Mouse (Mus musculus): ENCODE data around the gene Tmod4.

Tmod4 gene

GRCm38 (mm10) chr3:95124246-95124645 is at the start of gene Tmod4:
Tmod4 (plus strand) TSS chr3:95124476.
- POLR2A ChIA-PET = interaction anchor here in 3 of 4 experiments (0.7 to 2.6 kb wide), 15 partner anchors 9 to 150 kb away, joined by 3 to 16 read pairs (median 4); partner anchors contain the start of genes Vps72 (in 3 of the 3), Pi4kb (in 1 of the 3), Pip5k1a (in 1 of the 3) and Zfp687 (in 1 of the 3)
- CTCF ChIA-PET = interaction anchor here in 3 of 4 experiments (0.6 to 2.7 kb wide), 12 partner anchors 9 to 111 kb away, joined by 3 to 9 read pairs (median 4); partner anchors contain the start of genes Sema6c (in 1 of the 3) and Tnfaip8l2 (in 1 of the 3)

GRCm38 (mm10) chr3:95088071-95088470 is 36.2 kb upstream of the Tmod4 start:
- ChIA-PET POLR2A (interaction anchor here in 2 of 4 experiments (1.0 to 3.1 kb wide), 9 partner anchors 10 to 72 kb away, joined by 3 to 17 read pairs (median 5); partner anchors contain the start of gene Zfp687 (in 1 of the 2)), CTCF (interaction anchor here in 1 of 4 experiments (0.8 kb wide), 1 partner anchor 34 kb away, joined by 3 read pairs; no protein-coding TSS in a partner anchor)

DNA sequence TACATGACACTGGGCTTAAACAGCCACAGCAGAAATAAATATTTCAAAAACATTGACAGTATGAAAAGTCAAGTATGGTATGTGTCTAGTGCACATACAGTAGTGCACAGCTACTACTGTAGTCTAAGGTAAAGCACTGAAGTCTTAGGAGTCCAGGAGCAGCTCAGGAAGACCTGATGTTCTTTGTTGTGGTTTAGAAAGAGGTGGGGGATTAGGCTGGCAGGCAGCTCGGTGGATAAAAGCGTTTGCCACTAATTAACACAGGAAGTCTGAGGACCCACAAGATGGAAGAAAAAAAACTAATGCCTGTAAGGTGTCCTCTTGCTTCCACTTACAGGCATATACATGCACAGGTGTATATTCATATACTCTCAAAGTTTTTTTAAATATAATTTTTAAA is 23.4 kb upstream of the Tmod4 start:
- ChIA-PET CTCF (no interaction called here), POLR2A (interaction anchor here in 2 of 4 experiments (0.5 to 2.7 kb wide), 14 partner anchors 9 to 574 kb away, joined by 3 to 9 read pairs (median 4); partner anchors contain the start of genes Vps72 (in 2 of the 2) and Sema6c (in 1 of the 2))

DNA sequence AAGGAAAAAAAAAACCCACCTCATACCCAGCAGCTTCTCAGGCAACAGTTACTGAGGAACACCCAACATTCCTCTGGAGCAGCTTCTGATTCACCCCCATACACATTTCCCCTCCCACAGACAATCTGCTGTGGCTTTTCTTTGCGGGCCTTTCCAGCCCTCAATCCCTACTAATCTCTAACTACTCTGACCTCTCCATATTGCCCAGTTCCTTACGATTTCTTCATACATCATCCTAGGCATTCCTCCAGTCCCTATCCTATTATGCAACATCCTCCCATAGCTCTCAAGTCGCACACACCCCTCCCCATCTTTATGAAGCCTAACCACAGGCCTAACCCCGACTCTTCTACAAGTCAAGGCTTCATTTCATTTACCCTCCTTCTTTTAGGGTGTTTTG is 19.2 kb upstream of the Tmod4 start:
- POLR2A ChIA-PET = interaction anchor here in 2 of 4 experiments (1.0 to 4.1 kb wide), 8 partner anchors 8 to 89 kb away, joined by 3 to 31 read pairs (median 15); partner anchors contain the start of gene Zfp687 (in 1 of the 2)
- CTCF ChIA-PET = no interaction called here

DNA sequence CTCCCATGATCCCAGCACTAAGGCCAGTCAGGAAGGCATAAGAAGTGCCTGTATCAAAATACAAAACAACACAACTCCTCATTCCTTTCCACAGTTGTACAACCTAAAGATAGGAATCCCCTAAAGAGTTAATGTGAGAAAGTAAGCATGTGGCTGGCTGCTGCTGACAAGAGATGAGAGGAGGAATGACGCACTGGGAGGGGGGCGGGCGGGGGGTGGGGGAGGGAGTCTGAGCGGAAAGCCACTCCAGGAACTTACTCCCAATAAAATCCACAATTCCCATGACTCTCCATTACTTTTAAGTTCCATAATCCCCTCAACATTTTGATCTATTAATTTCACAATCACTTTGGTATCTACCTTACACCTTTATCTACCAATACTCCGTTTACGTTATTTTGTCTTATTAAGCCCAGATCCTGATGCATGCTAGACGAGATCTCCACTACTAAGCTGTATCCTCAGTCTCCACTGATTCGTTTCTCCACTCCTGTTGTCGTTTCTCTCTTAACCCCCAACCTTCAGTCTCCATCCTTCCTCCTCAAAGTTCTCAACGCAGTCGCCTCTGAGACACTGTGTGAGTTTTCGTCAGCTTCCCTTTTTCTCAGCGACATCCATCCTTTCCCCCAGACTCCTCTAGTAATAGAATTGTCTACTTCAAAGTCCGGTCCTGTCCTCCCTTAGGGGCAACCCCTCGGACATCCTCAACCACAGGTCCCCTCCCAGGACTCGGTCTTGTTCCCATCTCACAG is 18.5 kb upstream of the Tmod4 start:
- POLR2A ChIA-PET = interaction anchor here (0.7 to 4.1 kb wide), 39 partner anchors 9 to 172 kb away, joined by 3 to 31 read pairs (median 4); partner anchors contain the start of genes Zfp687 (in 2 of the 4), Mllt11 (in 1 of the 4) and Psmd4 (in 1 of the 4)
- CTCF ChIA-PET = interaction anchor here in 2 of 4 experiments (0.8 to 2.0 kb wide), 2 partner anchors 10 to 52 kb away, joined by 4 read pairs; no protein-coding TSS in a partner anchor

- CTCF ChIA-PET = interaction anchor here in 3 of 4 experiments (0.5 to 2.0 kb wide), 4 partner anchors 9 to 173 kb away, joined by 3 to 9 read pairs (median 4); no protein-coding TSS in a partner anchor
- POLR2A ChIA-PET = interaction anchor here (0.5 to 4.1 kb wide), 56 partner anchors 9 to 1113 kb away, joined by 3 to 31 read pairs (median 4); partner anchors contain the start of genes Gabpb2 (in 2 of the 4), Zfp687 (in 2 of the 4), Bola1 (in 1 of the 4) and Hist2h2ab (in 1 of the 4)
Observed at GRCm38 (mm10) chr3:95106338-95107117, 17.7 kb upstream of the Tmod4 start, which contains the start of gene Pip5k1a. Pip5k1a (minus strand) TSS chr3:95106930.

GRCm38 (mm10) chr3:95107308-95107707 is 17.0 kb upstream of the Tmod4 start:
- ChIA-PET POLR2A (interaction anchor here in 3 of 4 experiments (0.7 to 4.1 kb wide), 38 partner anchors 8 to 526 kb away, joined by 3 to 31 read pairs (median 4); partner anchors contain the start of genes Gabpb2 (in 2 of the 3), Zfp687 (in 2 of the 3), Mllt11 (in 1 of the 3) and Prune1 (in 1 of the 3)), CTCF (interaction anchor here in 3 of 4 experiments (0.6 to 2.0 kb wide), 4 partner anchors 8 to 48 kb away, joined by 3 to 11 read pairs (median 4); no protein-coding TSS in a partner anchor)

- CTCF ChIA-PET = interaction anchor here in 3 of 4 experiments (0.6 to 0.8 kb wide), 3 partner anchors 12 to 47 kb away, joined by 3 to 11 read pairs (median 4); no protein-coding TSS in a partner anchor
- POLR2A ChIA-PET = interaction anchor here in 2 of 4 experiments (1.5 to 4.1 kb wide), 5 partner anchors 11 to 123 kb away, joined by 3 to 31 read pairs (median 24); partner anchors contain the start of gene Zfp687 (in 1 of the 2)
Observed at GRCm38 (mm10) chr3:95107898-95108297, 16.4 kb upstream of the Tmod4 start.

GRCm38 (mm10) chr3:95110911-95111726 is 13.2 kb upstream of the Tmod4 start, which contains the start of gene Vps72:
Vps72 (plus strand) TSS chr3:95111022.
- CTCF ChIA-PET = interaction anchor here in 3 of 4 experiments (0.5 to 1.2 kb wide), 8 partner anchors 21 to 323 kb away, joined by 3 to 7 read pairs (median 4); partner anchors contain the start of gene Arnt (in 1 of the 3)
- POLR2A ChIA-PET = interaction anchor here (0.5 to 3.7 kb wide), 48 partner anchors 8 to 323 kb away, joined by 3 to 16 read pairs (median 4); partner anchors contain the start of genes Gabpb2 (in 2 of the 4), Tmod4 (in 2 of the 4), Zfp687 (in 2 of the 4) and Arnt (in 1 of the 4)

DNA sequence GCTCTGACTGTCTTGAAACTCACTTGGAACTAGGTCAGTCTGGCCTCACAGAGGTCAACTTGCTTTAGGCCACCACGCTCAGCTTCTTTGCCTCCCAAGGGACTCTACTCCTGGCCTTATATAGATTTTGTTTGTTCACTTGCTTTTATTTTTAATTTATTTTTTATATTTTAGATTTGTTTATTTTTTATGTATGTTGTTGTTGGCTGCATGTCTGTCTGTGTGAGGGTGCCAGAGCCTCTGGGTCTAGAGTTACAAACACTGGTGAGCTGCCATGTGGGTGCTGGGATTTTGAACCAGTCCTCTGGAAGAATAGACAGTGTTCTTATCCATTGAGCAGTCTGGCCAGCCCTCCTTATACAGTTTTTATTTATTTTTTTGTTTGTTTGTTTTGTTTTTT is 11.5 kb upstream of the Tmod4 start:
- POLR2A ChIA-PET = interaction anchor here in 2 of 4 experiments (0.7 to 3.7 kb wide), 7 partner anchors 11 to 97 kb away, joined by 3 to 16 read pairs (median 6); partner anchors contain the start of genes Sema6c (in 1 of the 2) and Tmod4 (in 1 of the 2)
- CTCF ChIA-PET = interaction anchor here in 2 of 4 experiments (0.5 to 0.9 kb wide), 2 partner anchors 11 to 43 kb away, joined by 3 read pairs; partner anchors contain the start of gene Tmod4 (in 1 of the 2)

DNA sequence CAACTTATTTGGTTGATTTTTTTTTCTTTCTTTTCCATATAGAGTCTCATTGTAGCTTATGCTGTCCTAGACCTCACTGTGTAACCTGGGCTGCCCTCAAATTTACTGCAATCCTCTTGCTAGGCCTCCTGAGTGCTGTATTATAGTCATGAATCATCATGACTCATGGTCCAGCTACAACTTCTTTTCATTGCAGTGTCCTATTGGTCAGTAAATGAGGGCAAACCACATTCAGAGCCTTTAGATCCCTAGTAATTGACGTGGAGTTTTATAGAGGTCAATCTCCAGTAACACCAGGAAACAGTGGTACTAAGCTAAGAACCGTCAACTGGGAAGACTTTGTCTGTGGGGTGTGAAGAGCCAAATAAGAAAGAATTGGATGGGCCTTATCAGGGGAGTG is 6.5 kb upstream of the Tmod4 start:
- ChIA-PET POLR2A (interaction anchor here in 2 of 4 experiments (0.8 to 5.6 kb wide), 8 partner anchors 10 to 101 kb away, joined by 3 to 26 read pairs (median 5); partner anchors contain the start of gene Pip5k1a (in 2 of the 2)), CTCF (interaction anchor here in 2 of 4 experiments (0.7 to 1.4 kb wide), 4 partner anchors 15 to 687 kb away, joined by 3 to 4 read pairs (median 3); no protein-coding TSS in a partner anchor)

GRCm38 (mm10) chr3:95121580-95121979 is 2.7 kb upstream of the Tmod4 start:
- ChIA-PET POLR2A (interaction anchor here in 3 of 4 experiments (0.6 to 1.5 kb wide), 6 partner anchors 10 to 97 kb away, joined by 3 to 4 read pairs (median 4); partner anchors contain the start of genes Vps72 (in 2 of the 3), Gabpb2 (in 1 of the 3) and Pip5k1a (in 1 of the 3)), CTCF (interaction anchor here in 1 of 4 experiments (1.2 kb wide), 1 partner anchor 11 kb away, joined by 3 read pairs; no protein-coding TSS in a partner anchor)

DNA sequence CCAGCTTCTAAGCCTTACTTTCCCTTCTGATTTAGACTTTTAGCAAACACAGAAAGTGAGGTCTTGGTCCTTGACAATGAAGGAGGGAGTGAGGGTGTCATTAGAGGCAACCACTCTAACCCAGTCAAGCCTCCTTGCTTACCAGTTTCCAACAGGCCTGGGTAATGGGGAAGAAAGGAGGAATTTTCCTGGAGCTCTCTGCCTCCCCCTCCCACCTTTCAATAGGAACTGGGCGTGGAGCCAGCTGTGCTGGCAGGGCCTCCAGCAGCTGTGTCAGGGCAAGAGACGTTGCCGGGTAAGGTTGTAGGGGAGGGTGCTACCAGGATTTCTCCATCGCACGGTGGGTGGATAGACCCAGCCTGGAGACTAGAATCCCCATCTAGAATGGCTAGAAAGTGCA is 696 bp downstream of the Tmod4 start:
- POLR2A ChIA-PET = interaction anchor here in 3 of 4 experiments (1.0 to 2.6 kb wide), 14 partner anchors 9 to 150 kb away, joined by 3 to 16 read pairs (median 5); partner anchors contain the start of genes Vps72 (in 3 of the 3), Pi4kb (in 1 of the 3) and Zfp687 (in 1 of the 3)
- CTCF ChIA-PET = interaction anchor here in 1 of 4 experiments (0.8 to 2.7 kb wide), 7 partner anchors 15 to 71 kb away, joined by 3 to 9 read pairs (median 4); partner anchors contain the start of genes Sema6c and Tnfaip8l2

- POLR2A ChIA-PET = interaction anchor here in 3 of 4 experiments (0.5 to 3.8 kb wide), 13 partner anchors 8 to 98 kb away, joined by 3 to 18 read pairs (median 4); partner anchors contain the start of gene Vps72 (in 1 of the 3)
- CTCF ChIA-PET = interaction anchor here (0.6 to 1.3 kb wide), 4 partner anchors 10 to 103 kb away, joined by 3 to 5 read pairs (median 3); partner anchors contain the start of gene Mllt11 (in 1 of the 4)
Observed at GRCm38 (mm10) chr3:95129226-95129651, 5.0 kb downstream of the Tmod4 start.

GRCm38 (mm10) chr3:95130081-95130480 is 5.8 kb downstream of the Tmod4 start:
- ChIA-PET CTCF (no interaction called here), POLR2A (interaction anchor here in 2 of 4 experiments (2.1 to 3.8 kb wide), 2 partner anchors 10 kb away, joined by 9 to 13 read pairs; no protein-coding TSS in a partner anchor)
